Mouse (Mus musculus) kidney, embryonic 14.5 days (tissue): ENCODE results near the gene Ssu2. TPM values are rescaled to one million over a fixed set of nuclear protein-coding genes. Genes with fewer than 3 reads are reported as not detected.

Experiments
- ATAC-seq: fragments of 200-750 bp; cut with Nextera tagmentation; 2 replicates; pipeline ENCODE4 v1.8.0; 2017; ENCODE audit warnings: moderate number of reproducible peaks, mild to moderate bottlenecking, moderate TSS enrichment, moderate library complexity; ENCODE audit not compliant: low FRiP score, low TSS enrichment
- H3K27ac ChIP-seq: fragments of 300-500 bp; sonication (generic); 2 replicates; pipeline ENCODE4 v1.5.1; 2014; ENCODE audit warnings: low read depth, mild to moderate bottlenecking, low read length, moderate library complexity, mixed read lengths
- H3K27me3 ChIP-seq: fragments of 300-500 bp; sonication (generic); 2 replicates; pipeline ENCODE4 v1.6.1; 2014; ENCODE audit warnings: mild to moderate bottlenecking, low read length; ENCODE audit not compliant: control insufficient read depth, insufficient read depth
- H3K36me3 ChIP-seq: fragments of 300-500 bp; sonication (generic); 2 replicates; pipeline ENCODE4 v1.6.1; 2014; ENCODE audit warnings: low read length, mixed read lengths; ENCODE audit not compliant: control insufficient read depth, insufficient read depth
- H3K4me1 ChIP-seq: fragments of 300-500 bp; sonication (generic); 2 replicates; pipeline ENCODE4 v1.6.1; 2014; ENCODE audit warnings: low read length, mixed read lengths; ENCODE audit not compliant: control insufficient read depth, insufficient read depth
- H3K4me2 ChIP-seq: fragments of 300-500 bp; sonication (generic); replicated peaks from 2 replicates; pipeline ENCODE4 v1.6.1; 2014; ENCODE audit warnings: low read depth, mild to moderate bottlenecking, low read length
- H3K4me3 ChIP-seq: fragments of 300-500 bp; sonication (generic); 2 replicates; pipeline ENCODE4 v1.5.1; 2014; ENCODE audit warnings: mild to moderate bottlenecking, low read length
- H3K9ac ChIP-seq: fragments of 300-500 bp; sonication (generic); 2 replicates; pipeline ENCODE4 v1.6.1; 2014; ENCODE audit warnings: low read depth, mild to moderate bottlenecking, low read length, moderate library complexity
- H3K9me3 ChIP-seq: fragments of 300-500 bp; sonication (generic); 2 replicates; pipeline ENCODE4 v1.6.1; 2016; ENCODE audit warnings: low read length; ENCODE audit not compliant: control insufficient read depth
- WGBS: fragments of 180-500 bp; shearing (Covaris S2); extraction: QIAGEN DNeasy Blood & Tissue Kit; methylation state at CpG from one replicate; pipeline ENCODE4 v1.1.7; 2014; 5-methylcytosine and 5-hydroxymethylcytosine counted together
- polyA plus RNA-seq: library from polyadenylated mRNA; unstranded; fragments of >200 nt; fragmentation: Nextera tagmentation; extraction: Ambion mirVana; gene quantifications from 2 replicates; pipeline ENCODE4 v1.2.1, GENCODE M21; 2014

The Ssu2 gene
- polyA plus RNA-seq, 1 experiment from 2014 or later: 3.2 TPM

DNA sequence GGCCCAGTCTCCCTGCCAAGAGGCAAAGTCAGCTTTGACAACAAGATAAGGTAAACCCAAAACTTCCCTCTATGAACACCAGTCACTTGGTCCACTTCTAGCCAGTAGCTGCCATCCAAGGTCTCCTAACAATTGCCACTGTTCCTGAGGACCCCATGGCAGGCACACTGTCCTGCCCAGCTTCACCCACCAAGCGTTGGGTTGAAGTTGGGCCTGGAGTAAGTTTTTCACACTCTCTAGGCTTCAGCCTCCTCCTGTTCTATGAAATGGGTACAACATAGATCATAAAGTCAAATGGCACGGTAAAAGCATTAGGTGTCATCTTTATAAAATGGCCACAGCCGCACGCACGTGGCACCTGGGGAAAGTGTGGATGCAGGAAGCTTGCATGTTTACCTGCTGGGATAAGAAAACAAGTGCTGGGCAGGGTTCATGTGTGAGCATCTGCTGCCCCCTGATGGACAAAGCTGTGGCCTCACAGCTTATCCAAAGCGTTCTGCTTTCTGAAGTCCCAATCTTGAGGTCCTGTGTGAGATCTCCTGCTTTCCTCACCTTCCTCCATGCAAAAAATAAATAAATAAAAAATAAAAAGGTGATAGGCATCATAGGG is 25.4 kb downstream of the Ssu2 start:
- Histone ChIP-seq H3K9me3 (no peaks in the 10 kb centered on the region), H3K27me3 (no peaks in the 10 kb centered on the region), H3K27ac (no peak overlapping the region), H3K4me2 (no peak overlapping the region), H3K4me1 (no peaks in the 10 kb centered on the region), H3K9ac (no peak overlapping the region), H3K4me3 (no peak overlapping the region), H3K36me3 (no peaks in the 10 kb centered on the region)
- peak; percentile 69; the same call in 1 of the 2 replicates for ATAC-seq
- WGBS: 37% methylated on average over 6 of the region's 6 CpGs

DNA sequence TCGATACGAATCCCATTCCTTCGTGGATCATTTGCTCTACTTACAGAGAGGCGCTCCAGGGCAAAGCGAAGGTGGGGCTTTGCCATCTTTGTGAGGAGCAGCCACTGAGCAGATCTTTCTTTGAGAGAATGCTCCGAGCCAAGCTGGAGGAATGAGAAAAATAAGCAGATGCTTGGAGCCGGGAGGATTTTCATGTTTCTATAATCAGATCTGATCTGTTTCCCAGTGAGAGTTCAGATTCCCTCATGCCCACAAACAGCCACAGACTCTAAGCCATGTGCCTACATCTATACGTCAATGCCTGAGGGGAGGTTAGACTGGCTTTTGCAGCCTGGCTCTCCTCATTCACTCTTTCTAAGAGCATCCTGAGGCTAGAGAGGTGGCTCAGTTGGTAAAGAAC is 27.1 kb downstream of the Ssu2 start:
- H3K4me1 ChIP-seq: no peaks in the 10 kb centered on the region
- no peaks in the 10 kb centered on the region for H3K36me3 ChIP-seq
- no peak overlapping the region for H3K4me3 ChIP-seq
- H3K9me3 ChIP-seq: no peaks in the 10 kb centered on the region
- H3K27ac ChIP-seq: no peak overlapping the region
- H3K27me3 ChIP-seq: no peaks in the 10 kb centered on the region
- WGBS: 86% methylated on average over 8 of the region's 8 CpGs
- no peak overlapping the region for H3K9ac ChIP-seq
- ATAC-seq: no peak
- H3K4me2 ChIP-seq: no peak overlapping the region

DNA sequence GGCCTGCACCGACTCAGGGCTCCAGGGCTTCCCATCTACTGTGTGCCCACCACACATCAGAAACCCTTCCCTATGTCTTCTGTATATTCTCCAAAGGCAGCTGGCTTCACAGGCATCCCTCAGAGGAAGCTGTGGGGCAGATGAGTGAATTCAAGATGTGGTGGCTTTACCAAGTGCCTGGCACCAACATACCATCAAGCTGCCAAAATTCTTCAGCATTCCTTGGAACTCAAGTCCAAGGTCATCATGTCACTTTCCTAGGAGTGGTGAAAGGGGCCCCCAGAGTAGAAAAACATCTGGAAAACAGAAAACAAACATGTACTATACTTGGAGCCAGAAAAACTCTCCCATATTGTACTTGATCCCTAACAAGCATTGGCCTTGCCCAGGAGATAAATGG is 28.5 kb downstream of the Ssu2 start:
- 83% methylated on average over 1 of the region's 1 CpGs for WGBS
- Histone ChIP-seq H3K27ac (no peak overlapping the region), H3K4me2 (no peak overlapping the region), H3K27me3 (no peaks in the 10 kb centered on the region), H3K9me3 (no peaks in the 10 kb centered on the region), H3K4me1 (no peaks in the 10 kb centered on the region), H3K4me3 (no peak overlapping the region), H3K9ac (no peak overlapping the region), H3K36me3 (no peaks in the 10 kb centered on the region)
- ATAC-seq: no peak

DNA sequence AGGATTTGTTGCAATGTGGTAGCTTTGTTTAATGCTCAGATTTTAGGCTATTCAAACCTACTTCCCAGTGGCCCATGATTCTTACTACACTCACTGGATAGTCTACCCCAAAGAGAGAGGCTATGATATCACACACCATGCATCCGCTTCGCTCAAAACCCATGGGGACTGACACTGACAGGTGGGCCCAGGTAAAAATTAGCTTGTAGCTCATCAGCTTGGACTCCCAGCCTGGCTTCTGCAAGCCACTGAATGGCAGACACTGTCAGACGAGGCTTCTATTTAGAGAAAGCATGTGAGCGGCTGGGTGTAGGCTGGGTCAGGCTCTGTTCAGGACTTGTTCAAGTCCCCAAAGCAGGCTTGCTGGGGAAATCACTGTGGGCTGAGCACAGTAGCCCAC is 37.4 kb downstream of the Ssu2 start:
- H3K4me1 ChIP-seq: no peaks in the 10 kb centered on the region
- no peak overlapping the region for H3K9ac ChIP-seq
- no peaks in the 10 kb centered on the region for H3K27me3 ChIP-seq
- no peak for ATAC-seq
- 92% methylated on average over 4 of the region's 4 CpGs for WGBS
- no peak overlapping the region for H3K27ac ChIP-seq
- no peaks in the 10 kb centered on the region for H3K9me3 ChIP-seq
- no peaks in the 10 kb centered on the region for H3K36me3 ChIP-seq
- H3K4me3 ChIP-seq: no peak overlapping the region
- no peak overlapping the region for H3K4me2 ChIP-seq

DNA sequence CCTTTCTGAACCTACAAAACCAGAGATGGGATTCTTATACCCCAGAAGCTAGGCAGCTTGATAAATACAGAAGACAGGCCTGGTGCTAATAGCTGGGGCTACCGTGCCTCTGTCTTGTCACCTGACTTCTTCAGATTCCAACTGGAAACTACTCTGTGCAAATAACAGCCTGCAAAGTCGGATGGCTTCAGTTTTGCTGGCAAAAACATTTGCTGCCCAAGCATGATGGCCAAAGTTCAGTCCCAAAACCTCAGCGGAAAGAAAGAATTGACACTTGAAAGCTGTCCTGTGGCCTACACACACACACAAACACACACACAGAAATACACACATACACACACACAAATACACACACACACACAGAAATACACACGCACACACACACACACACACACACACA is 48.8 kb downstream of the Ssu2 start:
- no peak overlapping the region for H3K9ac ChIP-seq
- H3K9me3 ChIP-seq: no peaks in the 10 kb centered on the region
- H3K27ac ChIP-seq: no peak overlapping the region
- 85% methylated on average over 4 of the region's 4 CpGs for WGBS
- no peaks in the 10 kb centered on the region for H3K36me3 ChIP-seq
- H3K27me3 ChIP-seq: no peaks in the 10 kb centered on the region
- ATAC-seq: no peak
- no peaks in the 10 kb centered on the region for H3K4me1 ChIP-seq
- no peak overlapping the region for H3K4me3 ChIP-seq
- no peak overlapping the region for H3K4me2 ChIP-seq

- no peak for ATAC-seq
- 83% methylated on average over 6 of the region's 6 CpGs for WGBS
- Histone ChIP-seq H3K4me1 (no peaks in the 10 kb centered on the region), H3K27me3 (no peaks in the 10 kb centered on the region), H3K4me3 (no peak overlapping the region), H3K36me3 (no peaks in the 10 kb centered on the region), H3K9me3 (no peaks in the 10 kb centered on the region), H3K4me2 (no peak overlapping the region), H3K9ac (no peak overlapping the region), H3K27ac (no peak overlapping the region)
Measured at GRCm38 (mm10) chr6:112337667-112338066, 50.2 kb downstream of the Ssu2 start.

- Histone ChIP-seq H3K27me3 (no peaks in the 10 kb centered on the region), H3K27ac (no peak overlapping the region), H3K4me2 (no peak overlapping the region), H3K9ac (no peak overlapping the region), H3K4me3 (no peak overlapping the region), H3K4me1 (no peaks in the 10 kb centered on the region), H3K9me3 (no peaks in the 10 kb centered on the region), H3K36me3 (no peaks in the 10 kb centered on the region)
- WGBS: 77% methylated on average over 5 of the region's 5 CpGs
- ATAC-seq: no peak
Measured at GRCm38 (mm10) chr6:112333930-112334329, 53.9 kb downstream of the Ssu2 start.

DNA sequence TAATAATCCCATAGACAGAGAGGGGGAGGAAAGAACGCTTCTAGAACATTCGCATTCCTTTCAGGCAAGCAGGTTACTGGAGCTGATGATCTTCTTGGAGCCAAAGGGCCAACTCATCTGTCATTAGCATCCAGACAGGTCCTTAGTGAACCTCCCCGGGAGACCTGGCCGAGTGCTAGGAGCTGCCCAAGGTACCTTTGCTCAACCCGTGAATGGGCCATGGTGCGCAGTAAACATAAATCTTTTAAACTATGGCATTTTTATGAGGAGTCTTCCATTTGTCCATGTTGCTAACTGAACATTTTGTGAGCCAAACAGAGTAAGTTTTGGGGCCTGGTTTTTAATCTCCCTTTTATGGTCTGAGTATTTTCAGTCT is 56.6 kb downstream of the Ssu2 start:
- Histone ChIP-seq H3K4me3 (no peak overlapping the region), H3K4me2 (no peak overlapping the region), H3K27ac (no peak overlapping the region), H3K9me3 (no peaks in the 10 kb centered on the region), H3K9ac (no peak overlapping the region), H3K36me3 (no peaks in the 10 kb centered on the region), H3K4me1 (no peaks in the 10 kb centered on the region), H3K27me3 (no peaks in the 10 kb centered on the region)
- no peak for ATAC-seq
- 41% methylated on average over 6 of the region's 6 CpGs for WGBS

- Histone ChIP-seq H3K9ac (no peak overlapping the region), H3K4me2 (no peak overlapping the region), H3K27me3 (no peaks in the 10 kb centered on the region), H3K27ac (no peak overlapping the region), H3K36me3 (no peaks in the 10 kb centered on the region), H3K4me1 (no peaks in the 10 kb centered on the region), H3K9me3 (no peaks in the 10 kb centered on the region), H3K4me3 (no peak overlapping the region)
- 81% methylated on average over 5 of the region's 5 CpGs for WGBS
- ATAC-seq: no peak
Measured at GRCm38 (mm10) chr6:112330520-112331222, 57.2 kb downstream of the Ssu2 start.
